In genomic region chr2:71708886-71709285, GRCm38 (mm10) we compare ENCODE assay signal across 17 mouse cellular contexts. TPM values are rescaled to one million over a fixed set of nuclear protein-coding genes. Genes with fewer than 3 reads are reported as not detected.
DNase-seq lines count a peak whose midpoint lies in the region; ATAC-seq lines count a peak whose summit lies in the region.
"Had no signal": no experiment of that assay in that cellular context is flagged by ENCODE, and none has a peak within 500 bp of the region (broad histone marks: within the 10 kb centered on the region; RNA-seq: fewer than 3 reads in every experiment).

No protein-coding gene starts in this region.

- no peaks in the 10 kb centered on the region for H3K27me3 ChIP-seq in hindbrain, embryonic 14.5 days (ENCODE audit: control insufficient read depth, insufficient read depth, low read length)
- no peaks in the 10 kb centered on the region for H3K27me3 ChIP-seq in hindbrain, embryonic 11.5 days (ENCODE audit: control insufficient read depth, insufficient read depth, low read length)
- H3K27me3 ChIP-seq: embryonic facial prominence, embryonic 12.5 days; forebrain, embryonic 12.5 days; heart, embryonic 13.5 days; hindbrain, embryonic 12.5 days had no signal

- H3K4me2 ChIP-seq in hindbrain, embryonic 14.5 days (replicated peaks) = no peak overlapping the region
- no peak overlapping the region for H3K4me2 ChIP-seq in hindbrain, embryonic 11.5 days (replicated peaks; ENCODE audit: low read depth, low read length)
- H3K4me2 ChIP-seq: embryonic facial prominence, embryonic 12.5 days; forebrain, embryonic 12.5 days; heart, embryonic 13.5 days; hindbrain, embryonic 12.5 days had no signal

- no peaks in the 10 kb centered on the region for H3K9me3 ChIP-seq in hindbrain, embryonic 14.5 days (ENCODE audit: control insufficient read depth, low read length)
- no peaks in the 10 kb centered on the region for H3K9me3 ChIP-seq in hindbrain, embryonic 11.5 days (ENCODE audit: control insufficient read depth, low read length)
- H3K9me3 ChIP-seq: embryonic facial prominence, embryonic 12.5 days; forebrain, embryonic 12.5 days; heart, embryonic 13.5 days; hindbrain, embryonic 12.5 days had no signal

- H3K4me3 ChIP-seq in hindbrain, embryonic 14.5 days (replicated peaks; ENCODE audit: low read length) = no peak overlapping the region
- H3K4me3 ChIP-seq in hindbrain, embryonic 11.5 days (ENCODE audit: low read depth, low read length) = no peak overlapping the region
- H3K4me3 ChIP-seq: embryonic facial prominence, embryonic 12.5 days; forebrain, embryonic 12.5 days; heart, embryonic 13.5 days; hindbrain, embryonic 12.5 days had no signal

- WGBS in hindbrain, embryonic 14.5 days = 65% methylated on average over 5 of the region's 5 CpGs
- 91% methylated on average over 5 of the region's 5 CpGs for WGBS in hindbrain, embryonic 11.5 days

- H3K4me1 ChIP-seq in hindbrain, embryonic 14.5 days (replicated peaks; ENCODE audit: control insufficient read depth, insufficient read depth, low read length) = 0 out of 2 replicates have a peak, but pooled peaks cover 4% of the 10 kb centered on the region
- no peaks in the 10 kb centered on the region for H3K4me1 ChIP-seq in hindbrain, embryonic 11.5 days (replicated peaks; ENCODE audit: control insufficient read depth, insufficient read depth, low read length)
- H3K4me1 ChIP-seq: embryonic facial prominence, embryonic 12.5 days; heart, embryonic 13.5 days; hindbrain, embryonic 12.5 days had no signal

- ATAC-seq in hindbrain, embryonic 14.5 days (ENCODE audit: low FRiP score) = no peak
- ATAC-seq in hindbrain, embryonic 11.5 days (ENCODE audit: low FRiP score) = no peak

- H3K36me3 ChIP-seq in hindbrain, embryonic 14.5 days (replicated peaks; ENCODE audit: control insufficient read depth, insufficient read depth) = no peaks in the 10 kb centered on the region
- H3K36me3 ChIP-seq in hindbrain, embryonic 11.5 days (ENCODE audit: control insufficient read depth, insufficient read depth, low read length) = no peaks in the 10 kb centered on the region
- H3K36me3 ChIP-seq: embryonic facial prominence, embryonic 12.5 days; forebrain, embryonic 12.5 days; heart, embryonic 13.5 days; hindbrain, embryonic 12.5 days had no signal

- peak; percentile 40 for DNase-seq in hindbrain, embryonic 14.5 days (ENCODE audit: low spot score)
- no peak for DNase-seq in hindbrain, embryonic 11.5 days (ENCODE audit: low spot score)
- peak; percentile 29 to 33 for DNase-seq in kidney, postnatal 36 days
- DNase-seq in kidney, adult 18-20 months = no peak
- DNase-seq in retina, postnatal 1 day = peak; percentile 59
- DNase-seq in retina, embryonic 14.5 days (ENCODE audit: low spot score) = no peak
- DNase-seq: adrenal gland, adult 2 months; adrenal gland, postnatal 25 days; cerebellum, adult 2 months; cerebellum, postnatal 14 days; gastrocnemius, postnatal 36 days; heart, adult 11 months; heart, postnatal 36 days had no signal

- H3K9ac ChIP-seq in hindbrain, embryonic 14.5 days = no peak overlapping the region
- no peak overlapping the region for H3K9ac ChIP-seq in hindbrain, embryonic 11.5 days (ENCODE audit: low read depth, low read length)
- H3K9ac ChIP-seq: embryonic facial prominence, embryonic 12.5 days; forebrain, embryonic 12.5 days; heart, embryonic 13.5 days; hindbrain, embryonic 12.5 days had no signal

- H3K27ac ChIP-seq in hindbrain, embryonic 14.5 days = no peak overlapping the region
- no peak overlapping the region for H3K27ac ChIP-seq in hindbrain, embryonic 11.5 days (ENCODE audit: low read depth, low read length)
- H3K27ac ChIP-seq: embryonic facial prominence, embryonic 12.5 days; forebrain, embryonic 12.5 days; heart, embryonic 13.5 days; hindbrain, embryonic 12.5 days had no signal

RNA-seq across cellular contexts. Expression of gene Itga6, which starts 36.5 kb away (rescaled TPM):
- polyA plus RNA-seq in hindbrain, embryonic 14.5 days (2014; fragmentation: Nextera tagmentation; extraction: Ambion mirVana) = 34.7 and 35.9 TPM in 2 replicates
- 25.5 and 29.5 TPM in 2 replicates for polyA plus RNA-seq in hindbrain, embryonic 11.5 days (2014; fragmentation: Nextera tagmentation; extraction: Ambion mirVana)

Comparison
In these comparisons a context has a peak if more than half of its experiments do, and no peak if none do; other contexts are left out.
1. DNase-seq: peak in hindbrain, embryonic 14.5 days (single experiment), kidney, postnatal 36 days (2 of 2) and retina, postnatal 1 day (single experiment); none in hindbrain, embryonic 11.5 days (single experiment), kidney, adult 18-20 months (single experiment) and retina, embryonic 14.5 days (single experiment).